Mouse (Mus musculus) olfactory bulb, adult 2 months (tissue): ENCODE data around the gene Slc24a4.

ENCODE experiments used
- CTCF ChIP-seq: fragments of 200-500 bp; IDR thresholded peaks from 2 replicates; pipeline ENCODE4 v1.5.1; 2012; ENCODE audit warnings: low read depth, mild to moderate bottlenecking, low read length, moderate library complexity; ENCODE audit not compliant: insufficient read depth
- POLR2A ChIP-seq: fragments of 200-500 bp; IDR thresholded peaks from 2 replicates; pipeline ENCODE4 v1.6.1; 2012; ENCODE audit warnings: mild to moderate bottlenecking, low read depth, low read length, moderate library complexity; ENCODE audit not compliant: insufficient read depth

DNA sequence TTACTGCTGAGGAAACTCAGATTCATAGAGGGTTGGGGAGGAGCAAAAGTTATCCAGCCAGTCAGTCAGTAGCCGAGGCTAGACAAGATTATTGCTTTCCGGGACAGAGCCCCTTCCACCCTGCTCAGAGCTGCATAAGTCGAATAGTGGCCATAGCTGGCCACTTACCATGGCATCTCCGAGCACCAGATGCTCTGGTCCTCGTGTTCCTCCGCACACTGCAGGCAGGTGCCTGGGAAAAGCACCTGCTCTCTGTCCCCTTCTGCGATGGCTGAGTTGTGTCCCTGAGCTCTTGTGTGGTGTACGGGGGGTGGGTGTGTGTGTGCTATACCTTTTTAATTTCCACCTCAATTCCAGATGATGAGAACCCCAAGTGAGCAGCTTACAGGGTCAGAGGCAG lies 167.1 kb downstream of the Slc24a4 start:
- TF ChIP-seq CTCF (no peak), POLR2A (no peak)
